Mouse (Mus musculus) CH12.LX (cell line): ENCODE data around the gene Nos1ap. TPM values are rescaled to one million over a fixed set of nuclear protein-coding genes. Genes with fewer than 3 reads are reported as not detected.

Source experiments
- DNase-seq: peaks from one replicate; pipeline ENCODE4 v3.0.0-alpha.2; 2013; ENCODE audit errors: extremely low read depth
- H3K27ac ChIP-seq: 2 replicates; pipeline ENCODE4 v1.5.1; 2012; ENCODE audit warnings: low read depth, mild to moderate bottlenecking, control low read depth, moderate library complexity; ENCODE audit not compliant: insufficient read depth
- H3K27me3 ChIP-seq: replicated peaks from 2 replicates; pipeline ENCODE3; 2012; ENCODE audit warnings: inconsistent platforms
- H3K36me3 ChIP-seq, 2 experiments: replicated peaks in 1 of 2; 2 replicates each; pipeline versions ENCODE3 to v1.6.1; 2012; ENCODE audit warnings: inconsistent platforms in 1 of 2, low read length in 1 of 2, mild to moderate bottlenecking in 1 of 2, mixed read lengths in 1 of 2, moderate library complexity in 1 of 2; ENCODE audit not compliant: control insufficient read depth in 1 of 2, insufficient read depth in 1 of 2
- H3K4me1 ChIP-seq, 2 experiments: 2 replicates each; pipeline ENCODE4 v1.6.1; 2012; ENCODE audit warnings: inconsistent platforms in 1 of 2, moderate library complexity in 1 of 2; ENCODE audit not compliant: insufficient read depth in 2 of 2, control insufficient read depth in 1 of 2
- H3K4me2 ChIP-seq: 2 replicates; pipeline ENCODE4 v1.6.1; 2012; ENCODE audit warnings: low read depth, mild to moderate bottlenecking, control low read depth; ENCODE audit not compliant: poor library complexity, insufficient read depth, severe bottlenecking
- H3K4me3 ChIP-seq, 3 experiments: fragments of 150-350 bp in 1 of 3; sonication (generic) in 1 of 3; replicated peaks in 1 of 3; 2 replicates each; pipeline versions ENCODE3 to v1.5.1; 2011 to 2012; ENCODE audit warnings: low read depth in 2 of 3, low read length in 2 of 3, mild to moderate bottlenecking in 2 of 3, moderate library complexity in 2 of 3, control low read depth in 1 of 3, improper control_type of control experiment in 1 of 3, inconsistent platforms in 1 of 3, mixed read lengths in 1 of 3; ENCODE audit not compliant: poor library complexity in 1 of 3
- H3K79me2 ChIP-seq: replicated peaks from 2 replicates; pipeline ENCODE4 v1.6.1; 2012; ENCODE audit warnings: mild to moderate bottlenecking, moderate library complexity; ENCODE audit not compliant: control insufficient read depth, poor library complexity, insufficient read depth, severe bottlenecking; ENCODE audit errors: extremely low read depth
- H3K9ac ChIP-seq: 2 replicates; pipeline ENCODE4 v1.6.1; 2012; ENCODE audit warnings: low read depth, mild to moderate bottlenecking, control low read depth, moderate library complexity; ENCODE audit not compliant: insufficient read depth
- H3K9me3 ChIP-seq: replicated peaks from 2 replicates; pipeline ENCODE3; 2012; ENCODE audit warnings: low read length, inconsistent platforms, mixed read lengths
- BHLHE40 ChIP-seq: IDR thresholded peaks from 2 replicates; pipeline ENCODE4 v1.6.1; 2011; ENCODE audit warnings: mild to moderate bottlenecking, low read depth, low read length, improper control_type of control experiment
- E2F4 ChIP-seq: IDR thresholded peaks from 2 replicates; pipeline ENCODE4 v1.6.1; 2011; ENCODE audit warnings: low read depth, low read length, improper control_type of control experiment; ENCODE audit not compliant: insufficient replicate concordance
- JUND ChIP-seq: conservative IDR thresholded peaks from 2 replicates; pipeline ENCODE4 v1.6.1; 2011; ENCODE audit warnings: low read depth, low read length, improper control_type of control experiment
- KAT2A ChIP-seq: IDR thresholded peaks from 2 replicates; pipeline ENCODE4 v1.6.1; 2012; ENCODE audit warnings: low read length, improper control_type of control experiment, inconsistent platforms; ENCODE audit not compliant: insufficient replicate concordance
- MAX ChIP-seq: IDR thresholded peaks from 2 replicates; pipeline ENCODE4 v1.6.1; 2011; ENCODE audit warnings: low read length, improper control_type of control experiment
- MXI1 ChIP-seq: IDR thresholded peaks from 2 replicates; pipeline ENCODE4 v1.6.1; 2011; ENCODE audit warnings: mild to moderate bottlenecking, low read depth, low read length, improper control_type of control experiment
- MYC ChIP-seq: IDR thresholded peaks from 2 replicates; pipeline ENCODE4 v1.6.1; 2011; ENCODE audit warnings: low read depth, mild to moderate bottlenecking, improper control_type of control experiment, low read length
- POLR2A ChIP-seq: IDR thresholded peaks from 2 replicates; pipeline ENCODE4 v1.6.1; 2011; ENCODE audit warnings: low read depth, mild to moderate bottlenecking, improper control_type of control experiment, low read length
- RCOR1 ChIP-seq: conservative IDR thresholded peaks from 2 replicates; pipeline ENCODE4 v1.6.1; 2012; ENCODE audit warnings: low read depth, mild to moderate bottlenecking, inconsistent platforms, low read length, improper control_type of control experiment
- SIN3A ChIP-seq: IDR thresholded peaks from 2 replicates; pipeline ENCODE4 v1.6.1; 2012; ENCODE audit warnings: low read length, improper control_type of control experiment, inconsistent platforms
- TBP ChIP-seq: conservative IDR thresholded peaks from 2 replicates; pipeline ENCODE4 v1.6.1; 2011; ENCODE audit warnings: low read depth, low read length, improper control_type of control experiment
- USF1 ChIP-seq: IDR thresholded peaks from 2 replicates; pipeline ENCODE4 v1.6.1; 2014; ENCODE audit warnings: low read depth, mild to moderate bottlenecking, inconsistent platforms, low read length, improper control_type of control experiment
- ZC3H11A ChIP-seq: IDR thresholded peaks from 2 replicates; pipeline ENCODE4 v1.6.1; 2012; ENCODE audit warnings: low read depth, mild to moderate bottlenecking, inconsistent platforms, low read length, improper control_type of control experiment
- ZMIZ1 ChIP-seq: IDR thresholded peaks from 2 replicates; pipeline ENCODE4 v1.6.1; 2012; ENCODE audit warnings: low read depth, mild to moderate bottlenecking, inconsistent platforms, low read length, improper control_type of control experiment
- dilution Hi-C: fragments of 300-500 bp; cut with MboI; formaldehyde crosslinking; loops from 2 replicates; pipeline ENCODE4 v1.14.3; 2020; ENCODE audit warnings: low sequenced_read_pairs; ENCODE audit not compliant: extremely low pct_unique_long_range_greater_than_20kb, extremely low pct_ligation_motif_present
- in situ Hi-C: fragments of 300-500 bp; cut with MboI; formaldehyde crosslinking; loops from 3 replicates; pipeline ENCODE4 v1.14.3; 2019; ENCODE audit warnings: low sequenced_read_pairs, low pct_ligation_motif_present, low pct_unique_long_range_greater_than_20kb, mixed read lengths
- polyA plus RNA-seq: library from polyadenylated mRNA; unstranded; fragments of >175 nt; gene quantifications from 2 replicates; pipeline ENCODE4 v1.2.1, GENCODE M21; 2012; ENCODE audit warnings: low read depth; ENCODE audit not compliant: insufficient read length
- total RNA-seq, 2 experiments: library from RNA; depleted of rRNA; stranded (reverse); fragments of 300-350 nt in 1 of 2; fragments of >200 nt in 1 of 2; gene quantifications; 2 replicates each; pipeline ENCODE4 v1.2.3; 2012 to 2014

The Nos1ap gene
- total and polyA plus RNA-seq, 3 experiments, result not detected

DNA sequence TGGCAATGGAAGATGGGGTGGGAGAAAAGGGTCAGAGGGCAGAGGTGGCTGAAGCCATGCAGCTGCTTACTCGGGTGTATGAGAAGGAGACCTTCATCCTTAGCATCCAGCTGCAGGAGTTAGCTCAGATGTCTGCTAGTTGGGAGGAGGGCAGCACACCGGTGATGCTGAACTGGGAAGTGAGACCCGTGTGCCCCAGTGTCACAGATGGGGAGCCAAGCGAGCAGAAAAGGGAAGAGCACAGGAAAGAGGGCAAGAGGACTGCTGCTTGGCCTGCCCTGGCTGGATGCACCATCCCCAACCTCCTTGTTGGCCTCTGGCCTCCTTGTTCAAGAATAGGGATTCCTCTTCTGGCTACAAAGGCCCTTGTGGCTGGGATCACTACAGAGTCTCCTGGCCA, 290.2 kb downstream of the Nos1ap start:
- dilution Hi-C loops, result no loop called here
- no peak for DNase-seq
- no peaks in the 10 kb centered on the region for H3K36me3 ChIP-seq
- H3K27me3 ChIP-seq, result peaks cover 8% of the 10 kb centered on the region
- H3K27ac ChIP-seq, result no peak overlapping the region
- no peak overlapping the region for H3K4me2 ChIP-seq
- H3K9ac ChIP-seq, result no peak overlapping the region
- no peaks in the 10 kb centered on the region for H3K79me2 ChIP-seq
- no peaks in the 10 kb centered on the region for H3K9me3 ChIP-seq
- TF ChIP-seq KAT2A (no peak), POLR2A (no peak), ZMIZ1 (no peak), TBP (no peak), MYC (no peak), SIN3A (no peak), E2F4 (no peak), MXI1 (no peak), JUND (no peak), USF1 (no peak), MAX (no peak)
- TF ChIP-seq, all 38 proteins: peak for 0
- Histone ChIP-seq H3K4me1 (peaks cover 0 to 10% of the 10 kb centered on the region in 2 experiments; a peak in 2 of 4 replicates), H3K4me3 (no peak overlapping the region)
- in situ Hi-C loops, result loop anchor here (10.0 kb wide), 1 partner anchor 75 kb away; no protein-coding TSS in a partner anchor

DNA sequence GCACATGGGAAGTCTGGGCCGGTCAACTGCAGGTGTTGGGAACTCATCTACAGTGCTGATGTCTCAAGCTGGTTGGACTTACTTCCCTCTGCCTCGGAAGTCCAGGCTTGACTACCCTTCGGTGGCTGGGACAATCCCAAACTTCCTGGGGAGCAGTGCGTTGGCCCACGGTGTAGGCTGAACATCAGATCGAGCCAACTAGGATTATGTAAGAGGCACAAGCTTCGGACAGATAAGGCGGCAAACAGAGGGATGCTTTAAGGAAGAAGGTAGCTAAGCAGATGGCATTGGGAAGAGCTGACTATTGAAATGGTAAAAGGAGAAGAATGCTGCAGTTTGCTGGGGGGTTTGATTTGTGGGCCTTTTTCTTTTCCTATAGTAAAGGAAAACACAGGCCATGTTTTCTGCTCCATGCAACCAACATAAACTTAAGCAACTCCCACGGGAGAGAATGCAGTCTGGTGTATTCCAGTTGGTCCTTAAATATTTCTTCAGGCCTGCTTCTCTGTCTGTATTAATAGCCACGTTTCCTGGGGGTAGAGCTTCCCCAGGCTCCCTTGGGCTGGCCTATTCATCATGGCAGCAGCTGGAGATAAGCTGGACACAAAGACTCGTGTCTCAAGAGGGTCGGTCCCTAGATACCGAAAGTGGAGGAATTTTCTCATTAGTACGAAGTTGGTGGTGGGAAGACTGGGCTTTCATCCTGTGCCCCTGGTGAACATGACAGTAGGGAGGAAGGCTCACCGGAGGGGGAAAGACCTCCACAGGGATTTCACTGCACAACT, 294.7 kb downstream of the Nos1ap start:
- H3K4me3 ChIP-seq, result no peak overlapping the region
- no peaks in the 10 kb centered on the region for H3K36me3 ChIP-seq
- peaks cover under 1% of the 10 kb centered on the region for H3K9me3 ChIP-seq
- H3K9ac ChIP-seq, result no peak overlapping the region
- no peak overlapping the region for H3K4me2 ChIP-seq
- dilution Hi-C loops, result no loop called here
- no peaks in the 10 kb centered on the region for H3K79me2 ChIP-seq
- TF ChIP-seq RCOR1 (no peak), ZC3H11A (no peak), BHLHE40 (no peak)
- in situ Hi-C loops, result loop anchor here (10.0 kb wide), 1 partner anchor 70 kb away; no protein-coding TSS in a partner anchor
- H3K4me1 ChIP-seq, result peaks cover 0 to 9% of the 10 kb centered on the region in 2 experiments; a peak in 2 of 4 replicates
- H3K27me3 ChIP-seq, result peaks cover 8% of the 10 kb centered on the region
- DNase-seq, result no peak
- no peak overlapping the region for H3K27ac ChIP-seq
